Mouse (Mus musculus) olfactory bulb, adult 2 months (tissue): ENCODE measurements around the gene Bfar.

ENCODE experiments used
- CTCF ChIP-seq: fragments of 200-500 bp; IDR thresholded peaks from 2 replicates; pipeline ENCODE4 v1.5.1; 2012; ENCODE audit warnings: low read depth, mild to moderate bottlenecking, low read length, moderate library complexity; ENCODE audit not compliant: insufficient read depth
- POLR2A ChIP-seq: fragments of 200-500 bp; IDR thresholded peaks from 2 replicates; pipeline ENCODE4 v1.6.1; 2012; ENCODE audit warnings: mild to moderate bottlenecking, low read depth, low read length, moderate library complexity; ENCODE audit not compliant: insufficient read depth

GRCm38 (mm10) chr16:13674511-13674910 is 2.9 kb downstream of the Bfar start:
- TF ChIP-seq POLR2A (no peak), CTCF (no peak)
